Mouse (Mus musculus) adrenal gland, postnatal 4 days (tissue): ENCODE measurements around the gene Gm20838. TPM values are rescaled to one million over a fixed set of nuclear protein-coding genes. Genes with fewer than 3 reads are reported as not detected.
"Not testable (repeated sequence)": the region's sequence is repeated elsewhere in the genome, so short reads cannot be mapped to it uniquely, and the experiment has no call there.

Experiments used
- DNase-seq, 2 experiments: peaks; one replicate each; pipeline ENCODE4 v3.0.0; 2021 to 2022; ENCODE audit warnings: low spot score in 2 of 2, mixed read lengths in 2 of 2
- long read RNA-seq, 2 experiments: library from polyadenylated mRNA; stranded (forward); transcript quantifications; one replicate each; pipeline ENCODE4 v2.0.0; 2021
- total RNA-seq, 2 experiments: library from RNA; stranded (reverse); gene quantifications; 2 replicates each; pipeline ENCODE4 v1.2.3; 2021

Gene Gm20838
- total RNA-seq: not detected
- long read RNA-seq, experiment 1: 0 reads
- long read RNA-seq, experiment 2: 0 reads

DNA sequence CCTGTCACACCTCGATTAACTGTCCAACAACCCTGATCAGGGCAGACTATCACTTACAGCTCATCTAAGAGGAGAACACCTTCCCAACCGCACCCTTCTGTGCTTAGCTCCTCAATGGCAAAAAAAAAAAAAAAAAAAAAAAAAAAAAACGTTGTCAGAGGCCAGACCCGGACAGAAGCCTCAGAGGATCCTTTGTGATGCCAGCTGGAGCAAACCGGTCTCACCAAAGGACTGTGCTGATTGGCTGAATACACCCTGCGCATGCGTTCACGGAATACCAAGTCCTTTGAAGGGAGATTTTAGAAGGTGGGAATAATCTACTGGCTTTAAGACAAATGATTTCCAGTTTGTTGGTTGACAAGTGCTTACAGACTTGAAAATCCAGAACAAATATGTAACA, at the start of gene Gm20838:
Gm20838 (minus strand) TSS at position 101 of the 400 bp plus-strand sequence.
- DNase-seq: not testable (repeated sequence)
